Mouse (Mus musculus) liver (tissue): Measurements from ENCODE around the gene Ces1c.
A peak's percentile ranks its signal among the peaks of the same experiment; 100 is the strongest.

Experiments
- DNase-seq: peaks from one replicate; pipeline ENCODE4 v3.0.0-alpha.2; 2020; ENCODE audit warnings: mixed read lengths

Gene Ces1c

DNA sequence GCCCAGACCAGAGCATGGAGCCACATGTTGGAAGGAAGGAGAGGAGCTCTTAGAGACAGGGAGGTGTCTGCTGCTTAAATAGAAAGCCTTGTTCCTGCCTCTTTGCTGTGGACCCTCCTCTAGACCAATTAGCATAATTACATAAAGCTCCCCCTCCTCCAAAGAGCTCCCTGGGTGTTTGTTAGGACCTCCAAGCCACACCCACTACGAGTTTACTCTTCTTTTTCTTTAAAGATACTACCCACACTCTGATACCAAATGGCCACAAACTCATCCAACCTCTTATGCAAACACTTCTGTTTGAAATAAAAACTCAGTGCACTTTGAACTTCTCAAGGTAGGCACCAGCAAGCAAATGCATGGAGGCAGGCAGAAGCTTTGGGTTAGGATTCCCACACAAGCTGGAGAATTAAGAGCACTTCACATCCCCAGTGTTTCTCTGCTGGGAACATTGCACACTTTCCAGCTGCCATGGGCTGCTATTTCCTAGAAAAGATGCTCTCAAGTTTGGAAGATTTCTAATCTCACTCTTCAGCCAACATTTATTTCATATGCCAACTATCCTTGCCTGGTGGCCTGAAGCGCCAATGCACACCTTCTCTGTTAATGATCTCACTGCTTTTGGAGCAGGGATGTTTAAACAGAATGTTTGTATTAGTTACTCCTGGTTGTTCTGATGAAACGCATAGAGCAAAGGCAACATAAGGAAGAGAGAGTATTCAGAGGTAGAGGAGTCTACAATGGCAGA is at the start of gene Ces1c:
Gene Ces1c (minus strand): TSS at position 51 of the 748 bp plus-strand sequence.
- DNase-seq = no peak

GRCm38 (mm10) chr8:93180581-93181129 is 49.6 kb upstream of the Ces1c start:
- no peak for DNase-seq

DNA sequence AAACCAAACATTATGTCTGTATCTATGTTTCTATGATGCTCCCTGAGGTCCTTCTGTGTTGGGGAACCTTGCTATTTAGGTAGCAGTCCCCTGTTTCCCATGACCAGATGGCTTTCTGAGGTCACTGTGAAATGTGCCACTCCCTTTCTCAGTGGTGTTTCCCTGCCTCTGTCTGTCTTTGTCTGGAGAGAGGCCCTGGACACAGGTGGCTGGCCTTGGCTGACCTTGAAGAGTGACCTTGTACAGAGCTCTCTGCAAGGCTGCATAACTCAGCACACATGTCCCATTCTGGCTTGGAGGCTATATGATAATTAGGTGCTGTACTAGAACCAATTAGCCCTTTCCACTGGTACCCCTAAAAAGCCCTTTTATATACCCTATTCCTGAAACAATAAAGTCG is 45.5 kb upstream of the Ces1c start:
- no peak for DNase-seq

DNA sequence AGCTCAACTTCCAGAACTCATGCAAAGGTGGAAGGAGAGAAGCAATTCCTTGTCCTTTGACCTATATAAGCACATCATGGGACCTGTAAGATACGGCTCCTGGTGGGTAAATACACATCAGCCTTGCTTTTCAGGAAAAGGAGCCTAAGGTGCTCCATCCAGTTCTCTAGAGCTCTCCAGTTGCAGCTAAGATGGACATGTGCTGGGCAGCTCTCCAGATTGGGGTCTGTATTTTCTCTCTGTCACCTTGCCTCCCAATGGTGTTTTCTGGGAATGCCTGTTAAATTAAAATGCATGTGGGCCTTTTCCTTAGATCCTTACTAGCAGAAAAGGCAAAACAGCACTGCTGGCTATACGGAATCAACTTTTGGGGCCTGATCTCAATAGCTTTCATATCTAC is 43.5 kb upstream of the Ces1c start:
- DNase-seq = no peak

DNA sequence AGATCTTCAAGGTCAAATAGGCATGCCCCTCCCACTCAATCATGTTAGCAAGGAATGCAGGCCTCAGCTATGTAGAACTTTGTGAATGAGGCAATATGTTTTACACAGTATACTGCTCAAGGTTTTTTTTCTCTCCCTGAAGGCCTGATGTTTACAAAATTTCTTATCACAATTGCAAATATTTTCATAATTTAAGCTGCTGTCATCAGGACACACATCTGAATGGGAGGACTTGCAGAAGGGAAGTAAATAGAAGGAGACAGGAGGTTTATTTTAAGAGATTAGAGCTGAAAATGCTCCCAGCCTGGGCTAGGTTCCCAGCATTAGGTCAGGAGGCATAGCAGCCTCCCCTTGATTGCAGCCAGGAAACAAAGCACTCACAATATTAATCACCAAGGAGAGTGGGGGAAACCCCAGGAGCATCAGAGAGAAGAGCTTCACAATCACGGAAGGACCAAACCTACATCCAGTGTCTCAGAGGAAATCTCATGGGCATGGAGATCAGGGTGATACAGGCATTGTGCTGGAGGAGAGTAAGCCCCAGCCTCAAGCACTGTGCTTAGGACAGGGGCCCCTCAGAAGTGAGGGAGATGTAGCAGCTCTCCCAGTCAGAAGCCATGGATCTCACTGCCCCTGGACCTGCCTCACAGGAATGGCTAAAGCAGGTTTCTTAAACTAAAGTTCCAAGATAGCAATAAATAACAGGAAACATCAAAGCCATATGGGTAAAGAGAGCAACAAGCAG is 40.9 kb upstream of the Ces1c start:
- DNase-seq = no peak

- no peak for DNase-seq
Measured at GRCm38 (mm10) chr8:93163363-93163762, 32.3 kb upstream of the Ces1c start.

- DNase-seq = no peak
Measured at GRCm38 (mm10) chr8:93151401-93151800, 20.3 kb upstream of the Ces1c start.

- no peak for DNase-seq
Measured at GRCm38 (mm10) chr8:93147331-93147730, 16.2 kb upstream of the Ces1c start.

DNA sequence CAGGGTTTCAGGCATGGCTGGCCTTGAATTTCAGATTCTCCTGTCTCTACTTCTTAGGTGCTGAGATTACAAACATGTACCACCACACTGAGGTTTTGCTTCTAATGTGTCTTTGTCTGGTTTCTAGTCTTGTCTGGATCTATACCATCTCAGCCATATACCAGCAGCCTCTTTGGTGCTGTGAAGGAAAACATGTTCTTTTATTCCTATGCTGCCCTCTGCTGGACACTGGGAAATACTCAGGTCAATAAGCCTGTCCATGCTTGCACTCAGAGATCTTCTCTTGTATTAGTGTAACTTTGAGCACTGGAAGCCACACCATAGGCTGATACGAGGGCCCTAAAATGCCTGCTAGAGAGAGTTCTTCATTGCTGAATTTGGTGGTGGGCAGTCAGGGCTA is 9.6 kb upstream of the Ces1c start:
- peak; percentile 8 for DNase-seq

GRCm38 (mm10) chr8:93132196-93132595 is 1.1 kb upstream of the Ces1c start:
- no peak for DNase-seq

GRCm38 (mm10) chr8:93126476-93126875 is 4.6 kb downstream of the Ces1c start:
- DNase-seq = no peak

DNA sequence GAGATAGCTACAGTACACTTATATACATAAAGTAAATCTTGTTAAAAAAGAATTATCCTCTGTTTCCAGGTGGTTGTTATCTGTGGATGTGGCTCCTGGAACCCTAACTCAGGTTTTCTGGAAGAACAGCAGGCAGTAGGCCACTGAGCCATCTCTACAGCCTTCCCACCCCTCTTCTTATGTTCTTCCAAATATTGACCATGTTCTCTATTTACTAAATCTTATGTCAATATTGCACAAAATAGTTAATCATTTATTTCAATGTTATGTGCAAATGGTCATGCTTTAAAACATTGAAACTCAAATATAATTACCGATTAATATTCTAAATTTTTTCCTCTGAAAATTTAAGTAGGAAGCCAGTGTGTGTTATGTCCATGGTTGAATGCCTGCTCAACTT is 9.1 kb downstream of the Ces1c start:
- DNase-seq = no peak

DNA sequence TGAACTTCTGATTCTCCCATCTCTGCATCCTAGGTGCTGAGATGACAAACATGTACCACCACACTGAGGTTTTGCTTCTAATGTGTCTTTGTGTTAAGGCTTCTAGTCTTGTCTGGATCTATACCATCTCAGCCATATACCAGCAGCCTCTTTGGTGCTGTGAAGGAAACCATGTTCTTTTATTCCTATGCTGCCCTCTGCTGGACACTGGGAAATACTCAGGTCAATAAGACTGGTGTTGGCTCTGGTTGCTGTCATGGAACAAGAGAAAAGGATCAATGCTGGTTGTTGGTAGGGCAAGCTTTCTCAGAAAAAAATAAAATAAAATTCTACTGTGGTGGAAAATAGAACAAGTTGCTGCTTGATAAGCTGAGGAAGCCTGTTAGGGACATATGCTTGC is 35.7 kb downstream of the Ces1c start:
- peak; percentile 14 for DNase-seq

GRCm38 (mm10) chr8:93091324-93091723 is 39.8 kb downstream of the Ces1c start:
- no peak for DNase-seq

- peak; percentile 8 for DNase-seq
Measured at GRCm38 (mm10) chr8:93088686-93089122, 42.4 kb downstream of the Ces1c start.

- DNase-seq = no peak
Measured at GRCm38 (mm10) chr8:93088193-93088592, 42.9 kb downstream of the Ces1c start.

GRCm38 (mm10) chr8:93079887-93080286 is 51.2 kb downstream of the Ces1c start, which contains the start of gene Ces1b:
Ces1b (minus strand) TSS chr8:93080017.
- no peak for DNase-seq

DNA sequence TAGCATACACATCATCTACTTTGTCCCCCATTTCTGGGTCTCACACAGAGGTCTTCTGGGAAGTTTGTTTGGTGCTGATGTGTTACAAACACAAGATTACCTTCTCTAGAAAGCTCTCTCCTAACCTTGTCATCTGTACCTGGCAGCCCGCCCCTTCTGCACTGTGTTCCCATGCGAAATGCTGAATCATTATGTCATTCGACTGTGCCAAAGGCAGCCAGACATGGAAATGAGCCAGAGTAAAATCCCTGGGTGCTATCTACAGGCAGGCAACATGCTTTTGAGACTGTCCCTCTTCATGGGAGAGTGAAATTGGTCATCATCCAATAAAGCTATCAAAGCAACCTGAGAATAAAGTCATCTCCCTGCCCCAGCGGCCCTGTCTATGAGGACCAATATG is 55.8 kb downstream of the Ces1c start:
- no peak for DNase-seq

GRCm38 (mm10) chr8:93063416-93064117 is 67.5 kb downstream of the Ces1c start:
- DNase-seq = no peak

GRCm38 (mm10) chr8:93059185-93059584 is 71.9 kb downstream of the Ces1c start:
- DNase-seq = peak; percentile 51

DNA sequence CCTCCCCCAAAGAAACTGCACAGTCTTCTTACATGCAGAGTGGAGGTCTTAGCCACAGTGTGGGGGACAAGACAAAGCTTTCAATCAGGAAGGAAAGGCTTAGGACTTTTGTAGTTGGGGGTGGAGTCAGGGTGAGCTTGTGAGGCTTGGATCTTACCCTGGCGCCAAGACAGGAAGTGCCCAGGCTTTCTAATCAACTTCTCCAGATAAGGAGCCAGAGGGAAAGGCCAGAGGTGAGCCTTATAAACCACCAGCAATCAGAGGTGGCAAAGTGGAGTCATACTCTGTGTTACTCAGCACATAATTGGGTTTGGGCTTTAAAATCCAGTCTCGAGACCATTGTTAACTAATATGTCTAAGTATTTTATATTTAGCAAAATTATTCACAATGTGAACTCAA is 75.8 kb downstream of the Ces1c start:
- no peak for DNase-seq
